Mouse (Mus musculus) kidney, adult 2 months (tissue): ENCODE measurements at regions not wholly inside any gene's neighbourhood (a gene's known extent, or its start where the extent isn't known, plus 50 kb on each side); places are given as distances from the start of the nearest gene placed in this dataset.

ENCODE experiments used
- CTCF ChIP-seq: fragments of 200-500 bp; conservative IDR thresholded peaks from 2 replicates; pipeline ENCODE4 v1.5.1; 2011; ENCODE audit warnings: low read depth, mild to moderate bottlenecking, control low read depth, low read length, moderate library complexity, mixed read lengths; ENCODE audit not compliant: insufficient read depth, insufficient read length
- POLR2A ChIP-seq: fragments of 200-500 bp; IDR thresholded peaks from one replicate; pipeline ENCODE4 v1.6.1; 2011; ENCODE audit warnings: low read depth, low read length, control low read depth

- TF ChIP-seq POLR2A (no peak), CTCF (no peak)
Measured at GRCm38 (mm10) chr5:64653764-64654163, 149.4 kb upstream of the Klf3 start.
